Mouse (Mus musculus): ENCODE results near the gene Efcab11.

DNA sequence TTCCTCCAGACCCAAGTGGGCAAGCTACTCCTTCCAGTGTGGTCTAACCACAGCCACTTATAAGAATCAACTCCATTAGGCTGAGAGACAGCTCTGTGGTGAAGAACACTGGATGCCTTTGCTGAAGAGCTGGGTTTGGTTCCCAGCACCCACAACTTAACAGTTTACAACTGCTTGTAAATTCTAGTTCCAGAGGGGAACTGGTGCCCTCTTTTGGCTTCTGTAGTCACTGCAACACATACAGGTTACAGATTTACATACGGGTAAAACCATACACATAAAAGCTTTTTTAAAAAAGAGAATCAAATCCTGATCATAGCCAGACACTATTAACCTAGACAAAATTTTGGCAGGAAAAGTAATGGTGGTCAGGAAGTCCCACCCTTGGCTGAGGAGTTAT lies 50.8 kb downstream of the Efcab11 start:
- TF ChIP-seq CTCF (IDR thresholded peaks at IDR 0.05; ENCODE audit: insufficient read depth, low read length): no peak
- TF ChIP-seq POLR2A (IDR thresholded peaks at IDR 0.05; ENCODE audit: borderline replicate concordance, extremely low read depth, low read depth, low read length): no peak

Data from lung, adult 2 months (tissue).